Mouse (Mus musculus) layer of hippocampus, postnatal 36 days (tissue): Measurements from ENCODE around the gene Lrrc45. TPM values are rescaled to one million over a fixed set of nuclear protein-coding genes. Genes with fewer than 3 reads are reported as not detected.

Experiments used
- total RNA-seq, 2 experiments: library from RNA; stranded (reverse); gene quantifications; 2 replicates each; pipeline ENCODE4 v1.2.3; 2021

Gene Lrrc45
- total RNA-seq, 2 experiments from 2014 or later = 56.6 to 69.3 TPM

Other genes starting within 250 kb of the Lrrc45 start
- gene Arl16, start 246.3 kb upstream of the Lrrc45 start, total RNA-seq = 10 to 100 TPM; 48.3 to 49.8 TPM
- gene Mrpl12, start 229.3 kb upstream of the Lrrc45 start, total RNA-seq = 10 to 100 TPM; 70.4 to 71.7 TPM
- 10 to 100 TPM; 18.7 to 20.4 TPM for gene Slc25a10, start 222.1 kb upstream of the Lrrc45 start, total RNA-seq
- under 1 TPM; 0.15 to 0.18 TPM for gene Gcgr, start 183.2 kb upstream of the Lrrc45 start, total RNA-seq
- 10 to 100 TPM; 71.3 to 71.6 TPM for gene Mcrip1, start 164.2 kb upstream of the Lrrc45 start, total RNA-seq
- gene Ppp1r27, start 162.8 kb upstream of the Lrrc45 start, total RNA-seq = not detected
- gene P4hb, start 140.7 kb upstream of the Lrrc45 start, total RNA-seq = 100 to 1,000 TPM; 118 to 122 TPM
- gene Arhgdia, start 132.3 kb upstream of the Lrrc45 start, total RNA-seq = 100 to 1,000 TPM; 266 to 282 TPM
- 10 to 100 TPM; 60.0 to 67.6 TPM for gene Alyref, start 115.6 kb upstream of the Lrrc45 start, total RNA-seq
- 100 to 1,000 TPM in 1 of 2 experiments, 10 to 100 TPM in 1; 85.0 to 103 TPM for gene Anapc11, start 115.5 kb upstream of the Lrrc45 start, total RNA-seq
- 1 to 10 TPM; 1.2 to 1.8 TPM for gene Npb, start 105.4 kb upstream of the Lrrc45 start, total RNA-seq
- gene Pcyt2, start 96.0 kb upstream of the Lrrc45 start, total RNA-seq = 100 to 1,000 TPM; 138 to 157 TPM
- gene Sirt7, start 88.7 kb upstream of the Lrrc45 start, total RNA-seq = 10 to 100 TPM; 40.7 to 41.5 TPM
- 10 to 100 TPM; 77.3 to 86.3 TPM for gene Mafg, start 80.3 kb upstream of the Lrrc45 start, total RNA-seq
- 1 to 10 TPM; 1.8 to 2.1 TPM for gene Pycr1, start 70.2 kb upstream of the Lrrc45 start, total RNA-seq
- 1 to 10 TPM; 4.2 to 4.4 TPM for gene Myadml2, start 65.8 kb upstream of the Lrrc45 start, total RNA-seq
- 1 to 10 TPM; 3.6 to 3.7 TPM for gene Notum, start 52.8 kb upstream of the Lrrc45 start, total RNA-seq
- gene Aspscr1, start 41.0 kb upstream of the Lrrc45 start, total RNA-seq = 10 to 100 TPM; 45.6 to 47.6 TPM
- 10 to 100 TPM; 15.5 to 15.7 TPM for gene Cenpx, start 187 bp upstream of the Lrrc45 start, total RNA-seq
- 10 to 100 TPM; 36.5 to 41.0 TPM for gene Rac3, start 7.5 kb downstream of the Lrrc45 start, total RNA-seq
- gene Dcxr, start 13.4 kb downstream of the Lrrc45 start, total RNA-seq = 10 to 100 TPM in 1 of 2 experiments, 1 to 10 TPM in 1; 8.1 to 10.8 TPM
- gene Cbr2, start 18.2 kb downstream of the Lrrc45 start, total RNA-seq = 1 to 10 TPM; 1.7 to 2.3 TPM
- 10 to 100 TPM; 19.5 to 20.1 TPM for gene Hmga1b, start 48.9 kb downstream of the Lrrc45 start, total RNA-seq
- gene Rfng, start 70.3 kb downstream of the Lrrc45 start, total RNA-seq = 10 to 100 TPM; 66.1 to 68.6 TPM
- gene Gps1, start 70.3 kb downstream of the Lrrc45 start, total RNA-seq = 100 to 1,000 TPM; 146 to 147 TPM
- gene Dus1l, start 82.5 kb downstream of the Lrrc45 start, total RNA-seq = 10 to 100 TPM; 44.7 to 52.9 TPM
- 100 to 1,000 TPM; 173 to 191 TPM for gene Fasn, start 110.6 kb downstream of the Lrrc45 start, total RNA-seq
- 1 to 10 TPM; 6.1 to 7.0 TPM for gene Ccdc57, start 218.9 kb downstream of the Lrrc45 start, total RNA-seq
- 1 to 10 TPM; 2.3 to 2.5 TPM for gene Slc16a3, start 234.6 kb downstream of the Lrrc45 start, total RNA-seq